Mouse (Mus musculus): ENCODE results near the gene Supt5. TPM values are rescaled to one million over a fixed set of nuclear protein-coding genes. Genes with fewer than 3 reads are reported as not detected.

Supt5 gene
- total and polyA plus RNA-seq, 3 experiments: 66.0 to 448 (median 156) TPM

- peaks cover 7 to 47% of the 10 kb centered on the region in 2 experiments for H3K36me3 ChIP-seq (ENCODE audit: control insufficient read depth in 1 of 2, insufficient read depth in 2 of 2, low read length in 2 of 2)
- H3K9me3 ChIP-seq (replicated peaks; ENCODE audit: insufficient read depth, low read length): no peaks in the 10 kb centered on the region
- H3K9ac ChIP-seq (ENCODE audit: control insufficient read depth, low read depth, low read length, poor library complexity, severe bottlenecking): no peak overlapping the region
- TF ChIP-seq CTCF (IDR thresholded peaks at IDR 0.05 in 2 of 3, conservative IDR thresholded peaks at IDR 0.05 in 1 of 3; ENCODE audit: control insufficient read depth in 1 of 3, insufficient read depth in 1 of 3, low read depth in 2 of 3, low read length in 3 of 3, poor library complexity in 1 of 3, severe bottlenecking in 1 of 3) (peak in 1 of 3 experiments; percentile 36; a peak in 2 of 6 replicates), SMC3 (IDR thresholded peaks at IDR 0.05; ENCODE audit: low read depth, low read length) (peak; percentile 10; the same call in 1 of the 2 replicates), ELF1 (IDR thresholded peaks at IDR 0.05; ENCODE audit: low read depth, low read length) (no peak), GABPA (IDR thresholded peaks at IDR 0.05; ENCODE audit: low read depth, low read length) (no peak), ZMIZ1 (IDR thresholded peaks at IDR 0.05; ENCODE audit: low read depth, low read length) (no peak), USF2 (IDR thresholded peaks at IDR 0.05; ENCODE audit: borderline replicate concordance in 1 of 2, insufficient read depth in 1 of 2, low read depth in 1 of 2, low read length in 2 of 2) (no peak)
- H3K27me3 ChIP-seq (ENCODE audit: control insufficient read depth in 1 of 2, insufficient read depth in 2 of 2, low read length in 2 of 2): no peaks in the 10 kb centered on the region
- no peaks in the 10 kb centered on the region; the same call in 1 of the 2 replicates for H3K79me2 ChIP-seq (ENCODE audit: control insufficient read depth, insufficient read depth, low read length, poor library complexity)
- peak; percentile 41 for DNase-seq (ENCODE audit: low read depth, low spot score)
- H3K4me3 ChIP-seq (ENCODE audit: control insufficient read depth in 1 of 2, insufficient read depth in 1 of 2, low read depth in 2 of 2, low read length in 2 of 2): no peak overlapping the region
- peaks cover 6 to 8% of the 10 kb centered on the region in 2 experiments for H3K4me1 ChIP-seq (ENCODE audit: control insufficient read depth in 1 of 2, insufficient read depth in 2 of 2, low read length in 2 of 2)
- no peak overlapping the region for H3K27ac ChIP-seq (ENCODE audit: control insufficient read depth, low read depth, low read length)
These were observed 12.1 kb downstream of the Supt5 start for GRCm38 (mm10) chr7:28326457-28326856.

- Histone ChIP-seq H3K4me1 (ENCODE audit: control insufficient read depth in 1 of 2, insufficient read depth in 2 of 2, low read length in 2 of 2) (peaks cover 6 to 8% of the 10 kb centered on the region in 2 experiments), H3K27me3 (ENCODE audit: control insufficient read depth in 1 of 2, insufficient read depth in 2 of 2, low read length in 2 of 2) (no peaks in the 10 kb centered on the region), H3K9ac (ENCODE audit: control insufficient read depth, low read depth, low read length, poor library complexity, severe bottlenecking) (no peak overlapping the region), H3K79me2 (ENCODE audit: control insufficient read depth, insufficient read depth, low read length, poor library complexity) (no peaks in the 10 kb centered on the region), H3K27ac (ENCODE audit: control insufficient read depth, low read depth, low read length) (no peak overlapping the region), H3K4me3 (ENCODE audit: control insufficient read depth in 1 of 2, insufficient read depth in 1 of 2, low read depth in 2 of 2, low read length in 2 of 2) (no peak overlapping the region), H3K36me3 (ENCODE audit: control insufficient read depth in 1 of 2, insufficient read depth in 2 of 2, low read length in 2 of 2) (peaks cover 7 to 46% of the 10 kb centered on the region in 2 experiments), H3K9me3 (replicated peaks; ENCODE audit: insufficient read depth, low read length) (no peaks in the 10 kb centered on the region)
- peak; percentile 49 for DNase-seq (ENCODE audit: low read depth, low spot score)
- no peak for TF ChIP-seq TAL1 (IDR thresholded peaks at IDR 0.05; ENCODE audit: low read length)
- no peak for TF ChIP-seq NRF1 (IDR thresholded peaks at IDR 0.05; ENCODE audit: insufficient read depth, low read depth, low read length, poor library complexity, severe bottlenecking)
- TF ChIP-seq TCF12 (IDR thresholded peaks at IDR 0.05; ENCODE audit: low read depth, low read length): no peak
- no peak for TF ChIP-seq CHD1 (IDR thresholded peaks at IDR 0.05; ENCODE audit: low read depth, low read length)
- no peak for TF ChIP-seq MYC (IDR thresholded peaks at IDR 0.05; ENCODE audit: low read depth, low read length)
- no peak for TF ChIP-seq USF2 (IDR thresholded peaks at IDR 0.05; ENCODE audit: borderline replicate concordance in 1 of 2, insufficient read depth in 1 of 2, low read depth in 1 of 2, low read length in 2 of 2)
- no peak for TF ChIP-seq POLR2A (IDR thresholded peaks at IDR 0.05; ENCODE audit: control insufficient read depth in 1 of 2, insufficient read depth in 1 of 2, low read depth in 1 of 2, low read length in 2 of 2, poor library complexity in 1 of 2)
- TF ChIP-seq MAFK (IDR thresholded peaks at IDR 0.05; ENCODE audit: borderline replicate concordance, low read depth, low read length): no peak
- TF ChIP-seq ZC3H11A (IDR thresholded peaks at IDR 0.05; ENCODE audit: low read depth, low read length): no peak
- TF ChIP-seq MEF2A (IDR thresholded peaks at IDR 0.05; ENCODE audit: extremely low read depth, insufficient replicate concordance, low read depth, low read length, poor library complexity, severe bottlenecking): no peak
- TF ChIP-seq MYB (IDR thresholded peaks at IDR 0.05; ENCODE audit: low read depth, low read length): no peak
- TF ChIP-seq HCFC1 (IDR thresholded peaks at IDR 0.05; ENCODE audit: low read depth, low read length): no peak
- no peak for TF ChIP-seq JUND (IDR thresholded peaks at IDR 0.05; ENCODE audit: low read depth, low read length)
- TF ChIP-seq NELFE (IDR thresholded peaks at IDR 0.05; ENCODE audit: low read depth, low read length): no peak
- 0 out of 2 replicates have a peak, but pooled peaks have one; percentile 29 for TF ChIP-seq SIN3A (IDR thresholded peaks at IDR 0.05; ENCODE audit: low read length)
- TF ChIP-seq MAZ (IDR thresholded peaks at IDR 0.05; ENCODE audit: low read depth, low read length): no peak
- TF ChIP-seq GABPA (IDR thresholded peaks at IDR 0.05; ENCODE audit: low read depth, low read length): no peak
- TF ChIP-seq ZNF384 (IDR thresholded peaks at IDR 0.05; ENCODE audit: low read depth, low read length): peak; percentile 89
- TF ChIP-seq ZKSCAN1 (IDR thresholded peaks at IDR 0.05; ENCODE audit: low read depth, low read length): no peak
- TF ChIP-seq MAX (IDR thresholded peaks at IDR 0.05; ENCODE audit: low read length): peak; percentile 44; the same call in 1 of the 2 replicates
- TF ChIP-seq EP300 (IDR thresholded peaks at IDR 0.05; ENCODE audit: low read depth in 1 of 2, low read length in 2 of 2): peak; percentile 41 to 52
- TF ChIP-seq CHD2 (IDR thresholded peaks at IDR 0.05; ENCODE audit: low read length): no peak
- TF ChIP-seq ELF1 (IDR thresholded peaks at IDR 0.05; ENCODE audit: low read depth, low read length): peak; percentile 51; the same call in 1 of the 2 replicates
- TF ChIP-seq POLR2AphosphoS2 (IDR thresholded peaks at IDR 0.05; ENCODE audit: low read length): no peak
- no peak for TF ChIP-seq CTCF (IDR thresholded peaks at IDR 0.05 in 2 of 3, conservative IDR thresholded peaks at IDR 0.05 in 1 of 3; ENCODE audit: control insufficient read depth in 1 of 3, insufficient read depth in 1 of 3, low read depth in 2 of 3, low read length in 3 of 3, poor library complexity in 1 of 3, severe bottlenecking in 1 of 3)
- TF ChIP-seq UBTF (IDR thresholded peaks at IDR 0.05; ENCODE audit: borderline replicate concordance, insufficient read depth, low read depth, low read length): no peak
- TF ChIP-seq E2F4 (IDR thresholded peaks at IDR 0.05; ENCODE audit: borderline replicate concordance, low read depth, low read length): no peak
- no peak for TF ChIP-seq KAT2A (conservative IDR thresholded peaks at IDR 0.05; ENCODE audit: low read depth, low read length)
These were observed 13.3 kb downstream of the Supt5 start for GRCm38 (mm10) chr7:28325293-28325692.

Measured in MEL (cell line).